Mouse (Mus musculus) CH12F3 (cell line): ENCODE data around the gene Lpp.

Source experiments
- in situ Hi-C: fragments of 300-500 bp; cut with MboI; formaldehyde crosslinking; loops from 2 replicates; pipeline ENCODE4 v1.14.3; 2020; ENCODE audit warnings: low sequenced_read_pairs

Gene Lpp

GRCm38 (mm10) chr16:24496635-24497034, 103.3 kb downstream of the Lpp start:
- in situ Hi-C loops: no loop called here

- in situ Hi-C loops: no loop called here
Observed at GRCm38 (mm10) chr16:24497413-24497812, 104.1 kb downstream of the Lpp start.

- in situ Hi-C loops: no loop called here
Observed at GRCm38 (mm10) chr16:24498103-24498659, 104.9 kb downstream of the Lpp start.

- in situ Hi-C loops: no loop called here
Observed at GRCm38 (mm10) chr16:24501197-24501596, 107.9 kb downstream of the Lpp start.

GRCm38 (mm10) chr16:24501628-24502294, 108.5 kb downstream of the Lpp start:
- in situ Hi-C loops: no loop called here

GRCm38 (mm10) chr16:24502295-24502823, 109.1 kb downstream of the Lpp start:
- in situ Hi-C loops: no loop called here

GRCm38 (mm10) chr16:24504838-24505605, 111.7 kb downstream of the Lpp start:
- in situ Hi-C loops: no loop called here

GRCm38 (mm10) chr16:24506237-24506636, 112.9 kb downstream of the Lpp start:
- in situ Hi-C loops: no loop called here

- in situ Hi-C loops: no loop called here
Observed at GRCm38 (mm10) chr16:24506740-24507139, 113.4 kb downstream of the Lpp start.

- in situ Hi-C loops: no loop called here
Observed at GRCm38 (mm10) chr16:24507927-24508540, 114.7 kb downstream of the Lpp start.

- in situ Hi-C loops: no loop called here
Observed at GRCm38 (mm10) chr16:24509100-24509812, 115.9 kb downstream of the Lpp start.

GRCm38 (mm10) chr16:24509813-24510166, 116.5 kb downstream of the Lpp start:
- in situ Hi-C loops: no loop called here

GRCm38 (mm10) chr16:24513228-24513627, 119.9 kb downstream of the Lpp start:
- in situ Hi-C loops: no loop called here

- in situ Hi-C loops: no loop called here
Observed at GRCm38 (mm10) chr16:24514802-24515727, 121.8 kb downstream of the Lpp start.

- in situ Hi-C loops: no loop called here
Observed at GRCm38 (mm10) chr16:24516993-24517392, 123.7 kb downstream of the Lpp start.

- in situ Hi-C loops: no loop called here
Observed at GRCm38 (mm10) chr16:24517501-24518042, 124.3 kb downstream of the Lpp start.

GRCm38 (mm10) chr16:24518785-24519184, 125.5 kb downstream of the Lpp start:
- in situ Hi-C loops: no loop called here

- in situ Hi-C loops: no loop called here
Observed at GRCm38 (mm10) chr16:24527219-24527618, 133.9 kb downstream of the Lpp start.

- in situ Hi-C loops: no loop called here
Observed at GRCm38 (mm10) chr16:24531681-24532080, 138.4 kb downstream of the Lpp start.
